Mouse (Mus musculus) thymus, adult 2 months (tissue): ENCODE results near the gene Pcbp1. TPM values are rescaled to one million over a fixed set of nuclear protein-coding genes. Genes with fewer than 3 reads are reported as not detected.

ENCODE experiments used
- DNase-seq: peaks from one replicate; pipeline ENCODE4 v3.0.0; 2021
- H3K27ac ChIP-seq: fragments of 200-500 bp; 2 replicates; pipeline ENCODE4 v1.5.1; 2012; ENCODE audit warnings: low read length, control low read depth; ENCODE audit not compliant: control insufficient read depth, insufficient read depth
- H3K27me3 ChIP-seq: fragments of 200-500 bp; 2 replicates; pipeline ENCODE4 v1.6.1; 2012; ENCODE audit warnings: mild to moderate bottlenecking, low read length, moderate library complexity, mixed read lengths; ENCODE audit not compliant: control insufficient read depth, insufficient read depth
- H3K36me3 ChIP-seq: fragments of 200-500 bp; 2 replicates; pipeline ENCODE4 v1.6.1; 2012; ENCODE audit warnings: mild to moderate bottlenecking, low read length, moderate library complexity; ENCODE audit not compliant: control insufficient read depth, insufficient read depth
- H3K4me1 ChIP-seq: fragments of 200-500 bp; replicated peaks from 2 replicates; pipeline ENCODE4 v1.6.1; 2012; ENCODE audit warnings: low read length; ENCODE audit not compliant: control insufficient read depth, insufficient read depth
- H3K4me3 ChIP-seq: fragments of 200-500 bp; 2 replicates; pipeline ENCODE4 v1.5.1; 2012; ENCODE audit warnings: mild to moderate bottlenecking, low read length, control low read depth, moderate library complexity; ENCODE audit not compliant: control insufficient read depth, insufficient read depth
- CTCF ChIP-seq: fragments of 200-500 bp; IDR thresholded peaks from 2 replicates; pipeline ENCODE4 v1.5.1; 2012; ENCODE audit warnings: mild to moderate bottlenecking, control low read depth, low read length, moderate library complexity, borderline replicate concordance; ENCODE audit not compliant: control insufficient read depth, poor library complexity, insufficient read depth; ENCODE audit errors: extremely low read depth
- POLR2A ChIP-seq: fragments of 200-500 bp; IDR thresholded peaks from 2 replicates; pipeline ENCODE4 v1.6.1; 2012; ENCODE audit warnings: mild to moderate bottlenecking, low read length, control low read depth, moderate library complexity; ENCODE audit not compliant: control insufficient read depth, poor library complexity, insufficient read depth; ENCODE audit errors: extremely low read depth
- WGBS: fragments of 180-500 bp; shearing (Covaris S2); methylation state at CpG from one replicate; pipeline ENCODE4 v1.1.7; 2018; 5-methylcytosine and 5-hydroxymethylcytosine counted together
- polyA plus RNA-seq: library from polyadenylated mRNA; depleted of rRNA; stranded (reverse); fragments of >200 nt; gene quantifications from 2 replicates; pipeline ENCODE4 v1.2.3, GENCODE M21; 2012

The Pcbp1 gene
- polyA plus RNA-seq, 1 experiment, result 291 TPM

DNA sequence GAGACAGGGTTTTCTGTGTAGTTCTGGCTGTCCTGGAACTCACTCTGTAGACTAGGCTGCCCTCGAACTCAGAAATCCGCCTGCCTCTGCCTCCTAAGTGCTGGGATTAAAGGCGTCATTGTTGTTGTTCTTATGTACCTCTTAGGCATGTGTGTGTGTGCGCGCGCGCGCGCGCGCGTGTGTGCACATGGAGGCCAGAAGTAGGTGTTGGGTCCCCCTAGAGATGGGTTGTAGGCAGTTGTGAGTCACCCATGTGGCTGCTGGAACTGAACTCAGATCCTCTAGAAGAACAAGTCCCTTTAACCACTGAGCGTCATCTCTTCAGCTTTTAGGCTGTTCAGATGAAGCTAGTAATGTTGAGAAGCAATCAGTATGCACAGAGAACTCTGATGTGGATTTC lies 16.9 kb upstream of the Pcbp1 start:
- H3K27ac ChIP-seq, result no peak overlapping the region
- 99% methylated on average over 13 of the region's 13 CpGs for WGBS
- H3K27me3 ChIP-seq, result no peaks in the 10 kb centered on the region
- TF ChIP-seq CTCF (no peak), POLR2A (no peak)
- H3K4me3 ChIP-seq, result no peak overlapping the region
- no peaks in the 10 kb centered on the region for H3K4me1 ChIP-seq
- peaks cover 10% of the 10 kb centered on the region for H3K36me3 ChIP-seq
- no peak for DNase-seq

DNA sequence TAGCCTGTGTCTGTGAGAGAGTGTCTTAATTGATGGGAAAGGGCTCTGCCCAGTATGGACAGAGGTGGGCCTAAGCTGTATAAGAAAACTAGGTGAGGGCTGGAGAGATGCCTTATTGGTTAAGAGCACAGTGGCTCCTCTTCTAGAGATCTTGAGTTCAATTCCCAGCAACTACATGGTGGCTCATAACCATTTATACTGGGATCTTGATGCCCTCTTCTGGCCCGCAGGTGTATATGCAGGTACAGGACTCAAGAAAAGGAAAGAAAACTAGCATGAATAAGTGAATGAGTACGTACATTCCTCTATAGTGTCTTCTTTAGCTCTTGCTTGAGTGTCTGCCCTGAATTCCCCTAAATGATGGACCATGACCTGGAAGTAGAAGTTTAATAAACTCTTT lies 15.5 kb upstream of the Pcbp1 start:
- peak; percentile 19 for DNase-seq
- no peak overlapping the region for H3K4me3 ChIP-seq
- H3K27me3 ChIP-seq, result no peaks in the 10 kb centered on the region
- peaks cover 17% of the 10 kb centered on the region for H3K36me3 ChIP-seq
- H3K4me1 ChIP-seq, result no peaks in the 10 kb centered on the region
- no peak overlapping the region for H3K27ac ChIP-seq
- TF ChIP-seq CTCF (no peak), POLR2A (no peak)
- WGBS, result 89% methylated on average over 2 of the region's 2 CpGs

DNA sequence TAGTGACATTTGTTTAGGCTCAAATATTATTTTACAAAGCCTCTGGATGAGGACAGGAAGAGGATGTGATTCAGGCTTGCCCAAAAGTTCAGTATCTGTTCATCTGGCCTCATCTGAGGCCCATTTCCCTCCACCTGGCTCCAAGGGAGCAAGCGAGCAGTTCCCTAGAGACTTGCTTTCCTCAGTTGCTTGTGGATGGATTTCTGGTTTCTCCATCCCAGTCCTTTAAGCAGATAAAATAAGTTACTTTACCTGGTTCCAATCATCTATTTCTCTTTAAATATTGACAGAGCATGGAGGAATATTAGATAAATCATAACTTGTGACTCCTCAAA lies 2.3 kb upstream of the Pcbp1 start:
- WGBS, result 12% methylated on average over 1 of the region's 1 CpGs
- no peak for TF ChIP-seq CTCF
- no peak for TF ChIP-seq POLR2A
- peak overlapping the region; percentile 49; the same call in 1 of the 2 replicates for H3K27ac ChIP-seq
- H3K4me1 ChIP-seq, result peaks cover 11% of the 10 kb centered on the region
- no peak overlapping the region for H3K4me3 ChIP-seq
- H3K27me3 ChIP-seq, result no peaks in the 10 kb centered on the region
- peak; percentile 15 for DNase-seq
- H3K36me3 ChIP-seq, result peaks cover 23% of the 10 kb centered on the region

DNA sequence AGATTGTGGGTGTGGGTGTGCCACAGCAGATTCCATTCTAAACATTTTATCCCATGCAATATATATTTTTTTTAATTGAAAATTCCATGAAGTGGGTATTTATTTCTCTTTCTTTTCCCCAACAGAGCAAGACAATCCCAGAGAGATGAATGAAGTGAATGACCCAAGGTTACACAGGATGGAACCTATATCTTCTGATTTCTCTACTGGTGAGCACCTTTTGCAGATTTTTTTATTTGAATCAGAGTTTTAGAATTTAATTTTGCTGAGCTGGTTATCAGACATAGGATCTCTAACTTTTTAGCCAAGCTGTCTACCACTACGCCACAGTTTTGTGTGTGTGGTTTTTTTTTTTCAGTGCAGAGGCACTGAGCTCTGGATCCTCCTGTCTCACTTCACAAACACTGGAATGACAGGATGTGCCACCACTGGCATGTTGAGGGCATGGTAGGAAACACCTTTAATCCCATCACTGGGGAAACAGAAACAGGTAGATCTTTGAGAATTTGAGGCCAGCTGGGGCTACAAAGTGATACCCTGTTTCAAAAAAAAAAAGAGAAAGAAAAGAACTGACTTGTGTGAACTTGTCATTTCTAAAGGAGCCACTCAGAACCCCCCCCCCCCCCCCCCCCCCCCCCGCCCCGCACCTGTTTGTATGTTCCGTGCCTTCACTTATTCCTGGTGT lies 1.8 kb upstream of the Pcbp1 start:
- peaks cover 18% of the 10 kb centered on the region for H3K36me3 ChIP-seq
- DNase-seq, result peak; percentile 23
- WGBS, result 3% methylated on average over 1 of the region's 4 CpGs
- H3K27ac ChIP-seq, result peak overlapping the region; percentile 91
- H3K4me3 ChIP-seq, result no peak overlapping the region
- no peaks in the 10 kb centered on the region for H3K27me3 ChIP-seq
- H3K4me1 ChIP-seq, result peaks cover 11% of the 10 kb centered on the region
- no peak for TF ChIP-seq POLR2A
- TF ChIP-seq CTCF, result no peak

DNA sequence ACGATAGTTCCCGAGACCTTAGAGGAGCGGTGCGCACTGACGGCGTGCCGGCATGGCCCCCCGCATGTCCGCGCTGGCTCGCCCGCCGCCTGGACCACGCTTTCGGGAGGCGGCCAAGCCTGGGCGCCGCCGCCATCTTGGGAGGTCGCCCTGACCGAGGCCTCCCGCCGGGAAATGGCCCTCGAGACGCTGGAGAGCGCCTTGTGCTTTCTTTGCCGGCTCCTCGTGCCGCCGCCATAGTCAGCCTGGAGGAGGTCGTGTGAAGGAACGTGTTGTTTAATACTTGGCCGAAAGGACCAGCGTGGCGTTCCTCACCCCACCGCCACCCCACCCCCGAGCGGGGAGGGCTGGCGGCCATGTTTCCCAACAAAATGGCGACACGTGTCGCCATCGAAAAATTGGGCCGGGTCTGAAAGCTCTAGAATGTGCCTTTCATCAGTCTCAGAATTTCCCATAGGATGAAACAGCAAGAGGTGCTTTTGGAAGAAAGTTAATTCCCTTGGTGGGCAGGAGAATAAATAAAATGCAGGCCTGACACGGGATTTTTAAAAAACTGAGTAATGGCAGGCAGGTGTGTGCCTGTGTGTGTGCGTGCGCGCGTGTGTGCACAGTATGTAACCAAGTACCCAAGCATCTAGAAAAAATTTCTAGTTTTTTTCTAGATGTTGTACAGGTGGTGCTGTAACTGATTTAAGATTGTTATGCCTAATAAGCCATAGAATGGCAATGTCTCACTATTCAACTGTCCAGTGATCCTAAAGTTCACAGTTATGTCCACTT lies 1.0 kb upstream of the Pcbp1 start:
- WGBS, result 4% methylated on average over 49 of the region's 49 CpGs
- Histone ChIP-seq H3K4me1 (peaks cover 14% of the 10 kb centered on the region), H3K27me3 (no peaks in the 10 kb centered on the region), H3K27ac (peak overlapping the region; percentile 90), H3K4me3 (peak overlapping the region; percentile 99), H3K36me3 (peaks cover 11% of the 10 kb centered on the region)
- TF ChIP-seq POLR2A (peak; percentile 54; the same call in 1 of the 2 replicates), CTCF (no peak)
- DNase-seq, result peak; percentile 81

DNA sequence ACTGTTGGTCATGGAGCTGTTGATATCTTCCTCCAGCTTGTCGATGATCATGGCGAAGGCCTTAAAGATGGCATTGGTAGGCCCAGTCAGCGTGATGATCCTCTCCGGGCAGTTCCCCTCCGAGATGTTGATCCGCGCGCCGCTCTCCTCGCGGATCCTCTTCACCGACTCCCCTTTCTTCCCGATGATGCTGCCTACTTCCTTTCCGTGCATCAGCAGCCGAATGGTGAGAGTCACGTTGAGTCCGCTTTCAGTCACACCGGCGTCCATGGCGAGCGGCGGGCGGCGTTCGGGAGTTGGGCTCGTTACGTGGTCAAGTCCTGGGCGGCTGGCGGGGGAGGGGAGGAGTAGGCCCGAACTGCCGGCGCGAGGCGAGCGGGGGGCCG lies 482 bp downstream of the Pcbp1 start:
- Histone ChIP-seq H3K36me3 (0 out of 2 replicates have a peak, but pooled peaks cover under 1% of the 10 kb centered on the region), H3K4me3 (peak overlapping the region; percentile 99), H3K27ac (peak overlapping the region; percentile 80), H3K4me1 (peaks cover 14% of the 10 kb centered on the region), H3K27me3 (no peaks in the 10 kb centered on the region)
- WGBS, result under 1% methylated on average over 36 of the region's 36 CpGs
- TF ChIP-seq CTCF, result no peak
- TF ChIP-seq POLR2A, result no peak
- DNase-seq, result no peak
